Mouse (Mus musculus) ES-CJ7 (cell line): ENCODE results near the gene Cpm.
"Not testable (repeated sequence)": the region's sequence is repeated elsewhere in the genome, so short reads cannot be mapped to it uniquely, and the experiment has no call there.

Experiments used
- DNase-seq: peaks from one replicate; pipeline ENCODE4 v3.0.0; 2011; ENCODE audit warnings: low read depth, low spot score

Cpm gene

GRCm38 (mm10) chr10:117629169-117629971, at the start of gene Cpm:
TSS of gene Cpm (plus strand) at chr10:117629500.
- peak; percentile 56 for DNase-seq

DNA sequence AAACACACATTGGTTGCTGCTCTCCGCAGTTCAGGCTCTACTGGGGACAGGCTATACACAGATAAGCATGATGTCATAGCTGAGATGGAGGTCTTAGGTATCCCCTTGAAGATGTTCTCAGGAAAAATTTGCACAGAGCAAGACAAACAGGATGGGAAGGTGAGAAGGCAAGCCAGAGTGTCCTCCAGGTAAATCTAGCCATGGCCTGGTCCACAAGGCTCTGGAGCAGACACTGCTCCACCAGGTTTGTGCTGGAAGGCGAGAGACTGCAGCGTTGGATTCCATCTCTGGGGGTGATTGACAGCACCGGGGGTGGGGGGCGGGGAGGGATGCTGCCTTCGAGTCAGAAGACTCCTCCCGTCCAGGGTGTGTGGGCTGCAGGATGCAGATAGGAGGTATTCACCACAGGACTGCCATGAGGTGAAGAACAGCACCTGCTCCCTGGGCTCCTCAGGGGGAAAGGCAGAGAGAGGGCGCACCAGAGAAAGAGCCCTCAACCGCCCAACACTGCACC, 49.5 kb upstream of the Cpm start:
- no peak for DNase-seq

DNA sequence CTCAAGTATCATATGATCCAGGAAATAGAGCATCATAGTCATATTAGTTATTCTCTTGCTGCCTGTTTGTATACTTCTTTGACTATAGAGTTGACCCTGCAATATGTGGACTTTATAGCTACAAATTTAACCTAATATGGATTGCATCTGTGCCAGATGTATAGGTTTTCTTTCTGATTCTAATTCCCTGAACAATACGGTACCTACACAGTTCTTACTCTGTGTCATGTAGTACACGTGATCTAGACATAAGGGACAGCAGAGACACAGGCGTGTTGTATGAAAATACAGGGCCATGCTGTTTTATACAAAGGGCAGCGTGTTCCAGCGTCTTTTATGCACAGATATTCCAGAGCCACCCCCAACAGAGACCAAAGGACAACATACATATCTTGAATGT, 48.9 kb upstream of the Cpm start:
- DNase-seq, result no peak

- no peak for DNase-seq
Observed at GRCm38 (mm10) chr10:117581007-117581752, 48.1 kb upstream of the Cpm start.

- DNase-seq, result no peak
Observed at GRCm38 (mm10) chr10:117581753-117582062, 47.6 kb upstream of the Cpm start.

- DNase-seq, result no peak
Observed at GRCm38 (mm10) chr10:117583155-117584061, 45.9 kb upstream of the Cpm start.

- no peak for DNase-seq
Observed at GRCm38 (mm10) chr10:117584102-117584501, 45.2 kb upstream of the Cpm start.

- DNase-seq, result no peak
Observed at GRCm38 (mm10) chr10:117584566-117585515, 44.5 kb upstream of the Cpm start.

- DNase-seq, result no peak
Observed at GRCm38 (mm10) chr10:117585600-117586299, 43.5 kb upstream of the Cpm start.

DNA sequence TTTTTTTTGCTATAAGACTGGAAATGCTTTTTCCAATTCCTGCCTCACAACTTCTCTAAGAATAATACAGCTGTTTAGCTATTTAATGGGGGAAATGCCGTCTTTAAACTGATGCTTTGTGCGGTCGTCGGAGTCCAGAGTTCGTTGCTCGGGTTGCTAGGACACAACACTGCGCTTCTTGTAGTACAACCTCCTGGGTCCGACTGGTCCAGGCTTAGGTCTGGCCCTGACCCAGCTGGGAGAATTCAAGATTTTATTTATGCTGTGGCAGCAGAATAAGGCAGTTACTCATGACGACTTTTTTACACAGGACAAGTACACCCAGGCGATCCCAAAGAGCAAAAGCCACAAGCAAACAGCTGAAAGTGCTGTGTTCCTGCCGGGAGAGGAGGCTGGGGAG, 42.4 kb upstream of the Cpm start:
- DNase-seq, result no peak

- DNase-seq, result no peak
Observed at GRCm38 (mm10) chr10:117587335-117587734, 42.0 kb upstream of the Cpm start.

- DNase-seq, result not testable (repeated sequence)
Observed at GRCm38 (mm10) chr10:117588416-117589143, 40.7 kb upstream of the Cpm start.

DNA sequence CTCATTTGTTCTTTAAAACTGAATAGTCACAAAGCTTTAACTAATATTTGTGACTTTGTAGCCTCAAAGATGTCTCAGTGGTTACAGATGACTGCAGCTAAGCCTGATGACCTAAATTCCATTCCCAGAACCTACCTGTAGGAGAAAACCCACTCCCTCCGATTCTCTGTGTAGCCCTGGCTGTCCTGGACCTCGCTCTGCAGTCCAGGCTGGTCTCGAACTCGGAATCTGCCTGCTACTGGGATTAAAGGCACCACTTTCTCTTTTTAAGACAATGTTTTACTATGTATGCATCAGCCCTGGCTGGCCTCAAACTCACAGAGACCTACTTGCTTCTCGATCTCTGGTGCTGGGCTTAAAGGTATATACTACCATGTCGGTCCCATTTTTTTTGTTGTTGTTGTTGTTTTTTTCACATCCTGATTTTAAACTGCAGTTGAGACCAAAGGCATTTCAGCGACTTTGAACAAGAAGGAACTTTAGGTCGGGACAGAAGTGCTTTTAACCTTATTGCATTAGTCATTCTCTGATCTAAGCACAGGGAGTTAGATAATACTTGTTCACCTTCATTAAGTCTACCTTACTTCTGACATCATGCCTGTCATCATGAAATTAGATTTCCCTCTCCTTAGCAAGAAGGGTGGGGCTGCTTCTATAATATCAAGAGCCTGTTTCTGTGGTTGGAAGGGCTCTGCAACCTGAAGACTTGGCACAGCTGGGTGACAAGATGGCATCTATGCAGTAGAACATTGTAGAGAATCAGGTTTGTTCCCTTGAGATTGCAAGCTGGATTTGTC, 40.0 kb upstream of the Cpm start:
- DNase-seq, result no peak

GRCm38 (mm10) chr10:117590331-117591301, 38.7 kb upstream of the Cpm start:
- no peak for DNase-seq

GRCm38 (mm10) chr10:117591766-117592165, 37.5 kb upstream of the Cpm start:
- DNase-seq, result no peak

DNA sequence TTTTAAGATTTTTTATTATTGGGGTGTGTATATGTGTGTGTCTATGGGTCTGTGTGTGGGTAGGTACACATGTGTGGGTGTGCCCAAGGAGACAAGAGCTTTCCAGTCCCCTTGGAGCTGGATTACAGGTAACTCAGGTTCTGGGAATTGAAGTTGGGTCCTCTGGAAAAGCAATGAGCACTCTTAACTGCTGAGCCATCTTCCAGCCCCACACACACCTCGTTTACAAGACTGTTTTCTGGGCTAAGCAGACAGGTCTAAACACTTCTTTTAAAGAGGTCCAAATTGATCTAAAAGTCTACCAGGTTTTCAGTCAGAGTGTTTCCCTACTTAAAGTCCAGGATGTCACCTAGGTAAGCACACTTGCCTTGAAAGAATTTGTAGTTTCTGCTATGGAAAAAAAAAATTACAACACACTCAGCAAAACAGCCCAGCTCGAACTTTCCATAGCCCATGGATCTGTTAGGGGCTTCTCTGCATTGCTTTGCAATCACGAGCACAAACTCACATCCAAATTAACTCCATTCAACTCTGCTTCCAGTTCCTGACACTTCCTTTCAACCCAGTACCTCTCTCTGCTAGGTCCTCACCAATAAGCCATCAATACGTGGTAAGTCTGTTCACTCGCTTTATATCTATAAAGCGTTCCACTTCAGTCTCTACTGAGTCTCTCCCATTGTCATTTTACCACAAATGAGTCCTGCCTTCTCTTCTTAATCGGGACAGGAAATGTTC, 36.8 kb upstream of the Cpm start:
- no peak for DNase-seq
